17 mouse cellular contexts compared by ENCODE assay signal in genomic region chr12:4199271-4199670, GRCm38 (mm10).
"Had no signal": no experiment of that assay in that cellular context is flagged by ENCODE, and none has a peak within 500 bp of the region (broad histone marks: within the 10 kb centered on the region; RNA-seq: fewer than 3 reads in every experiment).

No protein-coding gene starts in this region.

- H3K9ac ChIP-seq: lung, embryonic 14.5 days; midbrain, embryonic 12.5 days; neural tube, embryonic 13.5 days; neural tube, embryonic 15.5 days had no signal

- H3K4me1 ChIP-seq: midbrain, embryonic 12.5 days; neural tube, embryonic 13.5 days; neural tube, embryonic 15.5 days had no signal

- H3K27me3 ChIP-seq: midbrain, embryonic 12.5 days; neural tube, embryonic 13.5 days; neural tube, embryonic 15.5 days had no signal

- H3K9me3 ChIP-seq: midbrain, embryonic 10.5 days; midbrain, embryonic 12.5 days; neural tube, embryonic 13.5 days; neural tube, embryonic 15.5 days had no signal

- H3K4me3 ChIP-seq: midbrain, embryonic 10.5 days; midbrain, embryonic 12.5 days; myocyte; neural tube, embryonic 13.5 days; neural tube, embryonic 15.5 days had no signal

- ATAC-seq: midbrain, embryonic 16.5 days had no signal

- DNase-seq: lung, embryonic 14.5 days; lung, postnatal 14 days; midbrain, embryonic 14.5 days; retina, postnatal 1 day; right cerebral cortex, adult 18-20 months; right cerebral cortex, postnatal 25 days; right cerebral cortex, postnatal 4 days; spleen, adult 18-20 months; thymus, adult 18-20 months; thymus, postnatal 14 days; thymus, postnatal 36 days had no signal

- H3K4me2 ChIP-seq: lung, embryonic 14.5 days; midbrain, embryonic 12.5 days; neural tube, embryonic 13.5 days; neural tube, embryonic 15.5 days had no signal

- H3K27ac ChIP-seq: midbrain, embryonic 10.5 days; midbrain, embryonic 12.5 days; neural tube, embryonic 13.5 days; neural tube, embryonic 15.5 days had no signal
